Mouse (Mus musculus): Measurements from ENCODE around the gene Gm614.

Gm614 gene

GRCm38 (mm10) chrX:101256603-101257002 lies 7.2 kb downstream of the Gm614 start:
- no peak for DNase-seq

GRCm38 (mm10) chrX:101254740-101255139 lies 9.1 kb downstream of the Gm614 start:
- no peak for DNase-seq

- DNase-seq, result peak; percentile 86 to 91
These were observed 9.7 kb downstream of the Gm614 start, which contains the start of gene Foxo4 for GRCm38 (mm10) chrX:101253952-101254729. Gene Foxo4, plus strand, starts transcription at chrX:101254528.

GRCm38 (mm10) chrX:101245011-101245410 lies 18.8 kb downstream of the Gm614 start:
- no peak for DNase-seq

GRCm38 (mm10) chrX:101222796-101223162 lies 41.0 kb downstream of the Gm614 start:
- no peak for DNase-seq

GRCm38 (mm10) chrX:101221834-101222795 lies 41.7 kb downstream of the Gm614 start, which contains the start of gene Snx12:
Gene Snx12, minus strand, starts transcription at chrX:101222563.
- peak; percentile 79 to 90 for DNase-seq

Measured in cerebellum, adult 18-20 months (tissue).